Comparison of ENCODE assay signal across 9 mouse cellular contexts in the genomic region with DNA sequence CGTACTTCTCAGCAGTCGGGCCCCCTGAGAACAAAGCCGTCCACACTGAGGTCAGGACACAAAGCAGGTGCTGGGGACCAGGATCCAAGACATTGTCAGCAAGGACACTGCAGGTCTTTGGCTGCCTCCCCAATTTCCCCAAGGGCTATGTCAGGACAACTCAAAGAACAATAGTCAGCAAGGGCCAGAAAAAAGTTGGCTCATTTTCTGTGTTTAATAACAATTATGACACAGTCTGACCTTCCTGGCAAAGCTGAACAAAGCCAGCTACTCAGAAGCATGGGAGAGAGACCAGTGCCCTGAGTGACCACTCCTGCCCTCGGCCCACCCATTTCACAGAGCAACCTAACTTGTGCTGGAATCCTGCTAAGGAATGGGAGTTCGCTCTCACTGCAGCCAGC. TPM values are rescaled to one million over a fixed set of nuclear protein-coding genes. Genes with fewer than 3 reads are reported as not detected.
DNase-seq lines count a peak whose midpoint lies in the region; ATAC-seq and TF ChIP-seq lines count a peak whose summit lies in the region.
"Had no signal": no experiment of that assay in that cellular context is flagged by ENCODE, and none has a peak within 500 bp of the region (broad histone marks: within the 10 kb centered on the region; RNA-seq: fewer than 3 reads in every experiment).

No protein-coding gene starts in this region.

- TF ChIP-seq CTCF in forebrain, postnatal 0 days (IDR thresholded peaks at IDR 0.05; ENCODE audit: low read depth): no peak

- H3K4me1 ChIP-seq in forebrain, postnatal 0 days (ENCODE audit: insufficient read depth): no peaks in the 10 kb centered on the region
- 0 out of 2 replicates have a peak, but pooled peaks cover 3% of the 10 kb centered on the region for H3K4me1 ChIP-seq in forebrain, embryonic 12.5 days
- H3K4me1 ChIP-seq in forebrain, embryonic 14.5 days (ENCODE audit: control insufficient read depth, insufficient read depth, low read length): no peaks in the 10 kb centered on the region

- no peak for ATAC-seq in forebrain, postnatal 0 days
- no peak for ATAC-seq in forebrain, embryonic 12.5 days (ENCODE audit: low FRiP score)
- ATAC-seq in megakaryocyte progenitor cell, adult 5-6 weeks (replicated peaks; ENCODE audit: poor library complexity): no peak
- ATAC-seq in CD4-positive, CD25-positive, alpha-beta regulatory T cell, adult 4 months: no peak
- no peak for ATAC-seq in forebrain, embryonic 14.5 days

- no peak overlapping the region for H3K9ac ChIP-seq in forebrain, postnatal 0 days
- H3K9ac ChIP-seq in forebrain, embryonic 12.5 days: no peak overlapping the region
- H3K9ac ChIP-seq in forebrain, embryonic 14.5 days (ENCODE audit: low read length): no peak overlapping the region
- H3K9ac ChIP-seq: limb, embryonic 13.5 days had no signal

- 61% methylated on average over 5 of the region's 5 CpGs for WGBS in forebrain, postnatal 0 days
- WGBS in forebrain, embryonic 12.5 days: 66% methylated on average over 5 of the region's 5 CpGs
- 74% methylated on average over 5 of the region's 5 CpGs for WGBS in forebrain, embryonic 14.5 days

- no peak for DNase-seq in forebrain, postnatal 0 days
- peak; percentile 58 for DNase-seq in adrenal gland, adult 8-10 months
- peak; percentile 53 for DNase-seq in gastrocnemius, adult 18-20 months (ENCODE audit: low spot score)
- peak; percentile 73 to 81 for DNase-seq in kidney, postnatal 36 days
- DNase-seq in forebrain, embryonic 14.5 days (ENCODE audit: low spot score): no peak

- H3K4me2 ChIP-seq in forebrain, postnatal 0 days (ENCODE audit: low read depth): no peak overlapping the region
- H3K4me2 ChIP-seq in forebrain, embryonic 12.5 days: no peak overlapping the region
- no peak overlapping the region for H3K4me2 ChIP-seq in forebrain, embryonic 14.5 days (ENCODE audit: low read length)
- H3K4me2 ChIP-seq: limb, embryonic 13.5 days had no signal

- H3K27me3 ChIP-seq in forebrain, postnatal 0 days (ENCODE audit: insufficient read depth, low read length): no peaks in the 10 kb centered on the region
- no peaks in the 10 kb centered on the region for H3K27me3 ChIP-seq in forebrain, embryonic 12.5 days
- H3K27me3 ChIP-seq in forebrain, embryonic 14.5 days (replicated peaks; ENCODE audit: control insufficient read depth, insufficient read depth, low read length): no peaks in the 10 kb centered on the region
- H3K27me3 ChIP-seq: limb, embryonic 13.5 days had no signal

- no peaks in the 10 kb centered on the region for H3K9me3 ChIP-seq in forebrain, postnatal 0 days (ENCODE audit: low read length)
- H3K9me3 ChIP-seq in forebrain, embryonic 12.5 days: no peaks in the 10 kb centered on the region
- H3K9me3 ChIP-seq in forebrain, embryonic 14.5 days (replicated peaks; ENCODE audit: control insufficient read depth, low read length): no peaks in the 10 kb centered on the region
- H3K9me3 ChIP-seq: limb, embryonic 13.5 days had no signal

- H3K27ac ChIP-seq in forebrain, postnatal 0 days (ENCODE audit: low read depth, low read length): peak overlapping the region; percentile 15; the same call in 1 of the 2 replicates
- no peak overlapping the region for H3K27ac ChIP-seq in forebrain, embryonic 12.5 days
- H3K27ac ChIP-seq in forebrain, embryonic 14.5 days (ENCODE audit: low read depth, low read length): no peak overlapping the region
- H3K27ac ChIP-seq: limb, embryonic 13.5 days had no signal

- no peak overlapping the region for H3K4me3 ChIP-seq in forebrain, postnatal 0 days (ENCODE audit: low read depth, low read length)
- no peak overlapping the region for H3K4me3 ChIP-seq in forebrain, embryonic 12.5 days (replicated peaks)
- H3K4me3 ChIP-seq in forebrain, embryonic 14.5 days (ENCODE audit: low read depth, low read length): no peak overlapping the region
- H3K4me3 ChIP-seq: limb, embryonic 13.5 days had no signal

- peaks cover 40% of the 10 kb centered on the region for H3K36me3 ChIP-seq in forebrain, postnatal 0 days (ENCODE audit: insufficient read depth)
- H3K36me3 ChIP-seq in forebrain, embryonic 12.5 days (replicated peaks): peaks cover 68% of the 10 kb centered on the region
- H3K36me3 ChIP-seq in forebrain, embryonic 14.5 days (ENCODE audit: control insufficient read depth, insufficient read depth, low read length): peaks cover 59% of the 10 kb centered on the region

RNA-seq across cellular contexts. Expression of a gene that starts 35.3 kb away (rescaled TPM):
- total RNA-seq in forebrain, postnatal 0 days (2014; rRNA removed): 119 and 139 TPM in 2 replicates
- 36.9 and 48.2 TPM in 2 replicates for polyA plus RNA-seq in forebrain, postnatal 0 days (2015; fragmentation: Nextera tagmentation; extraction: Ambion mirVana)
- polyA plus RNA-seq in forebrain, embryonic 12.5 days (2016; fragmentation: Nextera tagmentation; extraction: Ambion mirVana): 91.1 and 100 TPM in 2 replicates
- total RNA-seq in adrenal gland, adult 8-10 months (2022): 10 to 100 TPM; 57.8 to 92.9 (median 81.0) TPM
- total RNA-seq in gastrocnemius, adult 18-20 months (2021): 10 to 100 TPM; 17.3 to 18.0 TPM
- 5.8 and 9.7 TPM in 2 replicates for total RNA-seq in megakaryocyte progenitor cell, adult 5-6 weeks (2015)
- 19.5 and 24.5 TPM in 2 replicates for total RNA-seq in megakaryocyte progenitor cell, adult 5-6 weeks (2017)
- 10 to 100 TPM; 56.4 to 66.8 TPM for polyA plus RNA-seq in CD4-positive, CD25-positive, alpha-beta regulatory T cell, adult 4 months (2017; shearing (Covaris generic))
- polyA plus RNA-seq in forebrain, embryonic 14.5 days (2014; fragmentation: Nextera tagmentation; extraction: Ambion mirVana): 40.2 and 48.7 TPM in 2 replicates

Comparison
In these comparisons a context has a peak if more than half of its experiments do, and no peak if none do; other contexts are left out.
1. DNase-seq: peak in adrenal gland, adult 8-10 months (single experiment), gastrocnemius, adult 18-20 months (single experiment) and kidney, postnatal 36 days (2 of 2); none in forebrain, postnatal 0 days (single experiment) and forebrain, embryonic 14.5 days (single experiment).